In genomic region chr2:26571400-26571799, GRCm38 (mm10) we compare ENCODE assay signal across 12 mouse cellular contexts. TPM values are rescaled to one million over a fixed set of nuclear protein-coding genes. Genes with fewer than 3 reads are reported as not detected.
DNase-seq lines count a peak whose midpoint lies in the region; ATAC-seq and TF ChIP-seq lines count a peak whose summit lies in the region.
"Had no signal": no experiment of that assay in that cellular context is flagged by ENCODE, and none has a peak within 500 bp of the region (broad histone marks: within the 10 kb centered on the region; RNA-seq: fewer than 3 reads in every experiment).

No protein-coding gene starts in this region.

- no peak; the same call in 1 of the 2 replicates for ATAC-seq in lung, embryonic 14.5 days (ENCODE audit: insufficient read depth)
- peak; percentile 24; the same call in 1 of the 2 replicates for ATAC-seq in granulocyte monocyte progenitor cell, adult 5-6 weeks (replicated peaks; ENCODE audit: poor library complexity, severe bottlenecking)
- no peak for ATAC-seq in kidney, embryonic 16.5 days (ENCODE audit: low FRiP score, low TSS enrichment)

- peak overlapping the region; percentile 27 for H3K4me2 ChIP-seq in lung, embryonic 14.5 days
- peak overlapping the region; percentile 24; the same call in 1 of the 2 replicates for H3K4me2 ChIP-seq in kidney, embryonic 16.5 days (replicated peaks; ENCODE audit: low read depth, low read length)

- peak overlapping the region; percentile 79; the same call in 1 of the 2 replicates for H3K27ac ChIP-seq in lung, embryonic 14.5 days (ENCODE audit: low read depth)
- H3K27ac ChIP-seq in kidney, embryonic 16.5 days (ENCODE audit: low read length): peak overlapping the region; percentile 81

- intact Hi-C loops in left cerebral cortex, postnatal 36 days (cut with DNase I): no loop called here

- no peaks in the 10 kb centered on the region for H3K36me3 ChIP-seq in lung, embryonic 14.5 days (ENCODE audit: insufficient read depth)
- H3K36me3 ChIP-seq in kidney, embryonic 16.5 days (ENCODE audit: insufficient read depth, low read length): no peaks in the 10 kb centered on the region

- H3K27me3 ChIP-seq in lung, embryonic 14.5 days (ENCODE audit: insufficient read depth, low read length): no peaks in the 10 kb centered on the region
- no peaks in the 10 kb centered on the region for H3K27me3 ChIP-seq in kidney, embryonic 16.5 days (ENCODE audit: insufficient read depth, low read length)

- H3K4me1 ChIP-seq in lung, embryonic 14.5 days (ENCODE audit: insufficient read depth): peaks cover 32% of the 10 kb centered on the region
- peaks cover 17% of the 10 kb centered on the region for H3K4me1 ChIP-seq in kidney, embryonic 16.5 days (ENCODE audit: insufficient read depth, low read length)

- H3K9ac ChIP-seq in lung, embryonic 14.5 days: no peak overlapping the region; the same call in 1 of the 2 replicates
- peak overlapping the region; percentile 18; the same call in 1 of the 2 replicates for H3K9ac ChIP-seq in kidney, embryonic 16.5 days (replicated peaks; ENCODE audit: low read length)

- H3K4me3 ChIP-seq in lung, embryonic 14.5 days (ENCODE audit: low read depth, low read length): no peak overlapping the region
- H3K4me3 ChIP-seq in kidney, embryonic 16.5 days (ENCODE audit: low read length): no peak overlapping the region

- H3K9me3 ChIP-seq in lung, embryonic 14.5 days (ENCODE audit: low read depth, low read length): no peaks in the 10 kb centered on the region
- H3K9me3 ChIP-seq in kidney, embryonic 16.5 days (ENCODE audit: low read length): no peaks in the 10 kb centered on the region

- no peak for DNase-seq in lung, embryonic 14.5 days
- DNase-seq in lung, adult 18-20 months: no peak
- DNase-seq in lung, postnatal 36 days: peak; percentile 58
- DNase-seq in left cerebral cortex, postnatal 36 days (ENCODE audit: low spot score in 2 of 2): no peak
- no peak for DNase-seq in left cerebral cortex, adult 8-10 months (ENCODE audit: low spot score in 2 of 2)
- DNase-seq in left cerebral cortex, adult 9 months (ENCODE audit: low spot score in 2 of 2): no peak
- DNase-seq: cerebellum, adult 8-10 months; right cerebral cortex, adult 18-20 months had no signal

- 75% methylated on average over 9 of the region's 9 CpGs for WGBS in lung, embryonic 14.5 days
- 67% methylated on average over 9 of the region's 9 CpGs for WGBS in kidney, embryonic 16.5 days

- no peak; the same call in 1 of the 2 replicates for TF ChIP-seq CTCF in lung, embryonic 14.5 days (IDR thresholded peaks at IDR 0.05; ENCODE audit: low read depth)

RNA-seq across cellular contexts. Expression of gene Egfl7, which starts 8.4 kb away (rescaled TPM):
- polyA plus RNA-seq in lung, embryonic 14.5 days (2014; fragmentation: Nextera tagmentation; extraction: Ambion mirVana): 269 and 311 TPM in 2 replicates
- 22.7 and 32.6 TPM in 2 replicates for total RNA-seq in granulocyte monocyte progenitor cell, adult 5-6 weeks (2014; fragmentation: Nextera tagmentation)
- 9.6 and 20.4 TPM in 2 replicates for total RNA-seq in granulocyte monocyte progenitor cell, adult 5-6 weeks (2017)
- polyA plus RNA-seq in kidney, embryonic 16.5 days (2015; fragmentation: Nextera tagmentation; extraction: Ambion mirVana): 257 and 266 TPM in 2 replicates
- total RNA-seq in left cerebral cortex, postnatal 36 days (2021): 10 to 100 TPM; 61.6 to 85.2 TPM
- total RNA-seq in left cerebral cortex, adult 8-10 months (2022): 10 to 100 TPM; 63.8 to 88.2 (median 66.2) TPM

RNA-seq across cellular contexts. Expression of gene Gm20532, which starts 15.0 kb away (rescaled TPM):
- polyA plus RNA-seq in lung, embryonic 14.5 days (2014; fragmentation: Nextera tagmentation; extraction: Ambion mirVana): not detected in 2 replicates
- total RNA-seq in granulocyte monocyte progenitor cell, adult 5-6 weeks (2014; fragmentation: Nextera tagmentation): not detected in 2 replicates
- not detected in 2 replicates for total RNA-seq in granulocyte monocyte progenitor cell, adult 5-6 weeks (2017)
- polyA plus RNA-seq in kidney, embryonic 16.5 days (2015; fragmentation: Nextera tagmentation; extraction: Ambion mirVana): not detected in 2 replicates
- not detected for total RNA-seq in left cerebral cortex, postnatal 36 days (2021)
- total RNA-seq in left cerebral cortex, adult 8-10 months (2022): not detected
- total RNA-seq: gastrocnemius, adult 8-10 months had no signal
- polyA plus RNA-seq: limb, embryonic 11.5 days had no signal

RNA-seq across cellular contexts. Expression of gene Agpat2, which starts 32.8 kb away (rescaled TPM):
- polyA plus RNA-seq in lung, embryonic 14.5 days (2014; fragmentation: Nextera tagmentation; extraction: Ambion mirVana): 30.2 and 32.9 TPM in 2 replicates
- 42.4 and 46.7 TPM in 2 replicates for total RNA-seq in granulocyte monocyte progenitor cell, adult 5-6 weeks (2014; fragmentation: Nextera tagmentation)
- total RNA-seq in granulocyte monocyte progenitor cell, adult 5-6 weeks (2017): 50.2 and 55.2 TPM in 2 replicates
- 53.0 and 57.0 TPM in 2 replicates for polyA plus RNA-seq in kidney, embryonic 16.5 days (2015; fragmentation: Nextera tagmentation; extraction: Ambion mirVana)
- total RNA-seq in left cerebral cortex, postnatal 36 days (2021): 1 to 10 TPM; 1.5 to 1.6 TPM
- total RNA-seq in left cerebral cortex, adult 8-10 months (2022): 1 to 10 TPM; 1.5 to 3.9 (median 3.6) TPM

RNA-seq across cellular contexts. Expression of gene Notch1, which starts 54.9 kb away (rescaled TPM):
- 37.7 and 44.0 TPM in 2 replicates for polyA plus RNA-seq in lung, embryonic 14.5 days (2014; fragmentation: Nextera tagmentation; extraction: Ambion mirVana)
- 19.2 and 22.6 TPM in 2 replicates for total RNA-seq in granulocyte monocyte progenitor cell, adult 5-6 weeks (2014; fragmentation: Nextera tagmentation)
- 8.1 and 8.5 TPM in 2 replicates for total RNA-seq in granulocyte monocyte progenitor cell, adult 5-6 weeks (2017)
- polyA plus RNA-seq in kidney, embryonic 16.5 days (2015; fragmentation: Nextera tagmentation; extraction: Ambion mirVana): 23.7 and 27.0 TPM in 2 replicates
- total RNA-seq in left cerebral cortex, postnatal 36 days (2021): 10 to 100 TPM; 24.5 to 28.5 TPM
- 10 to 100 TPM; 23.3 to 28.8 (median 26.6) TPM for total RNA-seq in left cerebral cortex, adult 8-10 months (2022)

RNA-seq across cellular contexts. Expression of gene Fam69b, which starts 56.9 kb away (rescaled TPM):
- polyA plus RNA-seq in lung, embryonic 14.5 days (2014; fragmentation: Nextera tagmentation; extraction: Ambion mirVana): 28.3 and 30.0 TPM in 2 replicates
- 11.1 and 13.9 TPM in 2 replicates for total RNA-seq in granulocyte monocyte progenitor cell, adult 5-6 weeks (2014; fragmentation: Nextera tagmentation)
- 8.3 and 9.3 TPM in 2 replicates for total RNA-seq in granulocyte monocyte progenitor cell, adult 5-6 weeks (2017)
- 39.3 and 40.3 TPM in 2 replicates for polyA plus RNA-seq in kidney, embryonic 16.5 days (2015; fragmentation: Nextera tagmentation; extraction: Ambion mirVana)
- total RNA-seq in left cerebral cortex, postnatal 36 days (2021): 10 to 100 TPM; 69.1 to 81.4 TPM
- 10 to 100 TPM; 69.1 to 74.8 (median 73.2) TPM for total RNA-seq in left cerebral cortex, adult 8-10 months (2022)

Comparison
In these comparisons a context has a peak if more than half of its experiments do, and no peak if none do; other contexts are left out.
1. RNA of gene Agpat2, which starts 32.8 kb away (total RNA-seq): 42.4 to 55.2 TPM in granulocyte monocyte progenitor cell, adult 5-6 weeks; 1.5 to 3.9 TPM in left cerebral cortex, adult 8-10 months and 1.5 to 1.6 TPM in left cerebral cortex, postnatal 36 days; every median in the first group is over 4 times any median in the second.